Mouse (Mus musculus) neural tube, embryonic 14.5 days (tissue): Measurements from ENCODE around the gene Tnip1. TPM values are rescaled to one million over a fixed set of nuclear protein-coding genes. Genes with fewer than 3 reads are reported as not detected.

ENCODE experiments used
- ATAC-seq: fragments of 200-750 bp; cut with Nextera tagmentation; 2 replicates; pipeline ENCODE4 v1.8.0; 2017; ENCODE audit warnings: low read depth, mild to moderate bottlenecking, moderate TSS enrichment, moderate library complexity
- H3K27ac ChIP-seq: fragments of 300-500 bp; sonication (generic); 2 replicates; pipeline ENCODE4 v1.5.1; 2014; ENCODE audit warnings: low read depth, mild to moderate bottlenecking, control low read depth, low read length, moderate library complexity, mixed read lengths
- H3K27me3 ChIP-seq: fragments of 300-500 bp; sonication (generic); 2 replicates; pipeline ENCODE4 v1.6.1; 2014; ENCODE audit warnings: low read length; ENCODE audit not compliant: control insufficient read depth, insufficient read depth
- H3K36me3 ChIP-seq: fragments of 300-500 bp; sonication (generic); 2 replicates; pipeline ENCODE4 v1.6.1; 2014; ENCODE audit warnings: low read length, mixed read lengths; ENCODE audit not compliant: control insufficient read depth, insufficient read depth
- H3K4me1 ChIP-seq: fragments of 300-500 bp; sonication (generic); 2 replicates; pipeline ENCODE4 v1.6.1; 2014; ENCODE audit warnings: low read length; ENCODE audit not compliant: control insufficient read depth, insufficient read depth
- H3K4me2 ChIP-seq: fragments of 300-500 bp; sonication (generic); 2 replicates; pipeline ENCODE4 v1.6.1; 2014; ENCODE audit warnings: mild to moderate bottlenecking, low read depth, low read length, control low read depth
- H3K4me3 ChIP-seq: fragments of 300-500 bp; sonication (generic); 2 replicates; pipeline ENCODE4 v1.5.1; 2014; ENCODE audit warnings: low read depth, low read length, control low read depth, mixed read lengths
- H3K9ac ChIP-seq: fragments of 300-500 bp; sonication (generic); replicated peaks from 2 replicates; pipeline ENCODE4 v1.6.1; 2014; ENCODE audit warnings: low read depth, mild to moderate bottlenecking, control low read depth, low read length, mixed read lengths
- H3K9me3 ChIP-seq: fragments of 300-500 bp; sonication (generic); 2 replicates; pipeline ENCODE4 v1.6.1; 2016; ENCODE audit warnings: low read length; ENCODE audit not compliant: control insufficient read depth
- WGBS: fragments of 180-500 bp; shearing (Covaris S2); extraction: QIAGEN DNeasy Blood & Tissue Kit; methylation state at CpG from one replicate; pipeline ENCODE4 v1.1.7; 2014; 5-methylcytosine and 5-hydroxymethylcytosine counted together
- polyA plus RNA-seq: library from polyadenylated mRNA; unstranded; fragments of >200 nt; fragmentation: Nextera tagmentation; extraction: Ambion mirVana; gene quantifications from 2 replicates; pipeline ENCODE4 v1.2.1, GENCODE M21; 2014

Tnip1 gene
- polyA plus RNA-seq, 1 experiment from 2014 or later, result 16.1 TPM

GRCm38 (mm10) chr11:54862621-54863520 lies 99.8 kb downstream of the Tnip1 start:
- Histone ChIP-seq H3K27me3 (no peaks in the 10 kb centered on the region), H3K4me2 (no peak overlapping the region), H3K9me3 (no peaks in the 10 kb centered on the region), H3K36me3 (no peaks in the 10 kb centered on the region), H3K4me3 (no peak overlapping the region), H3K27ac (no peak overlapping the region), H3K9ac (no peak overlapping the region), H3K4me1 (peaks cover 14% of the 10 kb centered on the region)
- WGBS, result 45% methylated on average over 10 of the region's 10 CpGs
- no peak for ATAC-seq

GRCm38 (mm10) chr11:54861471-54862420 lies 101.0 kb downstream of the Tnip1 start:
- Histone ChIP-seq H3K27ac (no peak overlapping the region), H3K36me3 (no peaks in the 10 kb centered on the region)
- no peak for ATAC-seq

More at GRCm38 (mm10) chr11:54861471-54862420, 101.0 kb downstream of the Tnip1 start:
- H3K27me3 ChIP-seq, result no peaks in the 10 kb centered on the region
- peaks cover 11% of the 10 kb centered on the region for H3K4me1 ChIP-seq
- H3K4me3 ChIP-seq, result no peak overlapping the region; the same call in 1 of the 2 replicates
- H3K9me3 ChIP-seq, result no peaks in the 10 kb centered on the region
- no peak overlapping the region for H3K4me2 ChIP-seq
- 92% methylated on average over 5 of the region's 5 CpGs for WGBS
- H3K9ac ChIP-seq, result 0 out of 2 replicates have a peak overlapping the region, but pooled peaks have one; percentile 60

Other genes with a start within 250 kb of the Tnip1 start
- 152 and 153 TPM in 2 replicates for gene Cdc42se2, start 175.2 kb downstream of the Tnip1 start, polyA plus RNA-seq
- gene Lyrm7, start 102.0 kb downstream of the Tnip1 start, polyA plus RNA-seq, result 12.1 and 16.5 TPM in 2 replicates
- 831 and 868 TPM in 2 replicates for gene Hint1, start 96.5 kb downstream of the Tnip1 start, polyA plus RNA-seq
- gene Gpx3, start 60.5 kb downstream of the Tnip1 start, polyA plus RNA-seq, result 67.9 and 69.9 TPM in 2 replicates
- gene Anxa6, start 70.5 kb upstream of the Tnip1 start, polyA plus RNA-seq, result 42.3 and 106 TPM in 2 replicates
- gene Ccdc69, start 115.2 kb upstream of the Tnip1 start, polyA plus RNA-seq, result 0.37 TPM in 1 of 2 replicates, not detected in the other
- gene Gm2a, start 135.2 kb upstream of the Tnip1 start, polyA plus RNA-seq, result 30.0 and 32.5 TPM in 2 replicates
- not detected in 2 replicates for gene Slc36a3, start 188.8 kb upstream of the Tnip1 start, polyA plus RNA-seq
- 0.11 and 0.49 TPM in 2 replicates for gene Slc36a2, start 222.2 kb upstream of the Tnip1 start, polyA plus RNA-seq
- 4.9 and 5.5 TPM in 2 replicates for gene Slc36a1, start 241.4 kb upstream of the Tnip1 start, polyA plus RNA-seq